Mouse (Mus musculus): ENCODE results near the gene Col11a1. TPM values are rescaled to one million over a fixed set of nuclear protein-coding genes. Genes with fewer than 3 reads are reported as not detected.

The Col11a1 gene
- polyA plus RNA-seq, 1 experiment = 0.01 TPM

DNA sequence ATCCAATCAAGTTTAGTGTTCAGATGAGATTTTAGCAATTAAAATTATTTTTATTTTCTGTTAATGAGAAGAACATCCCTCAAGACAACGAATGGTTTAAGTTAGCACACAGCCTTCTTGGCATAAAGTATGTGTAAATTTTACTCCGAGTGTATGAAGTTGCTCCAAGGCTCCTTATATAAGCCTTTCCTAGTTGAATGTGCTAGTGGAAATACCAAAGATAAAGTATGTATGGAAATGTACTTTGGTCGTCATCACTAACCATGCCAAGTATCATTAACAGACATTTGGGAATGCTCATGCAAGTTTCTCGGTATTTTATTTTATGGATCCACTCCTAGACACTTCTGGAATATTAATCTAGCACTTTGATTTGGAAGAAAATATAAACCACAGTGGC, 34.8 kb downstream of the Col11a1 start:
- no peak overlapping the region for H3K4me3 ChIP-seq (ENCODE audit: low read depth, low read length)
- H3K27ac ChIP-seq (ENCODE audit: insufficient read depth, low read depth, low read length) = no peak overlapping the region
- no peaks in the 10 kb centered on the region for H3K27me3 ChIP-seq (ENCODE audit: control insufficient read depth, insufficient read depth, low read length)
- no peaks in the 10 kb centered on the region for H3K36me3 ChIP-seq (ENCODE audit: control insufficient read depth, insufficient read depth, low read length)
- 71% methylated on average over 4 of the region's 4 CpGs for WGBS
- no peaks in the 10 kb centered on the region for H3K4me1 ChIP-seq (ENCODE audit: control insufficient read depth, insufficient read depth, insufficient read length, low read length)
- no peak for TF ChIP-seq CTCF (IDR thresholded peaks at IDR 0.05; ENCODE audit: extremely low read depth, insufficient read length, insufficient replicate concordance, low read depth, low read length)
- TF ChIP-seq POLR2A (IDR thresholded peaks at IDR 0.05; ENCODE audit: low read depth, low read length) = no peak

GRCm38 (mm10) chr3:114065587-114065986, 35.2 kb downstream of the Col11a1 start:
- no peak for TF ChIP-seq CTCF (IDR thresholded peaks at IDR 0.05; ENCODE audit: extremely low read depth, insufficient read length, insufficient replicate concordance, low read depth, low read length)
- no peak for TF ChIP-seq POLR2A (IDR thresholded peaks at IDR 0.05; ENCODE audit: low read depth, low read length)
- H3K4me3 ChIP-seq (ENCODE audit: low read depth, low read length) = no peak overlapping the region
- no peaks in the 10 kb centered on the region for H3K36me3 ChIP-seq (ENCODE audit: control insufficient read depth, insufficient read depth, low read length)
- 59% methylated on average over 4 of the region's 4 CpGs for WGBS
- no peaks in the 10 kb centered on the region for H3K4me1 ChIP-seq (ENCODE audit: control insufficient read depth, insufficient read depth, insufficient read length, low read length)
- no peak overlapping the region for H3K27ac ChIP-seq (ENCODE audit: insufficient read depth, low read depth, low read length)
- no peaks in the 10 kb centered on the region for H3K27me3 ChIP-seq (ENCODE audit: control insufficient read depth, insufficient read depth, low read length)

DNA sequence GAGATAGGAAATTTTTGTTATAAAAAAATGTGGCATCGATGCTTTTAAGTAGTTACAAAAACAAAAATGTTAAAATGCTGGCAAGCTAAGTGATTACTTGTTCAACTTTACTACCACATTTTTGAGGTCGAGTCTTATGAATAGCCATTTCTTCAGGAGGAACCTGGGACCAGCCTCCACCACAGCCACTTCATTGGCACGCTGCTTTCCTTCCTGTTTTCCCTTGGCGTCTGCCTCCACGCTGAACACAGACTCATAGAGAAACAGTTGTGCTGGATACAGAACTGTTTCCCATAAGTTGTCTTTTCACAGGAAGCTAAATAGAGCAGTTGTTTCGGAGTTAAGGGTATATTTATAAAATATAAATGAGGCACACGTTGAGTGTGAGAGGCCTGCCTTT, 69.0 kb downstream of the Col11a1 start:
- WGBS = 73% methylated on average over 7 of the region's 7 CpGs
- Histone ChIP-seq H3K27me3 (ENCODE audit: control insufficient read depth, insufficient read depth, low read length) (no peaks in the 10 kb centered on the region), H3K4me3 (ENCODE audit: low read depth, low read length) (no peak overlapping the region), H3K36me3 (ENCODE audit: control insufficient read depth, insufficient read depth, low read length) (no peaks in the 10 kb centered on the region), H3K27ac (ENCODE audit: insufficient read depth, low read depth, low read length) (no peak overlapping the region), H3K4me1 (ENCODE audit: control insufficient read depth, insufficient read depth, insufficient read length, low read length) (no peaks in the 10 kb centered on the region)
- TF ChIP-seq CTCF (IDR thresholded peaks at IDR 0.05; ENCODE audit: extremely low read depth, insufficient read length, insufficient replicate concordance, low read depth, low read length) (no peak), POLR2A (IDR thresholded peaks at IDR 0.05; ENCODE audit: low read depth, low read length) (no peak)

- TF ChIP-seq CTCF (IDR thresholded peaks at IDR 0.05; ENCODE audit: extremely low read depth, insufficient read length, insufficient replicate concordance, low read depth, low read length) = no peak
- no peaks in the 10 kb centered on the region for H3K4me1 ChIP-seq (ENCODE audit: control insufficient read depth, insufficient read depth, insufficient read length, low read length)
- 26% methylated on average over 7 of the region's 7 CpGs for WGBS
- H3K36me3 ChIP-seq (ENCODE audit: control insufficient read depth, insufficient read depth, low read length) = no peaks in the 10 kb centered on the region
- no peak overlapping the region for H3K4me3 ChIP-seq (ENCODE audit: low read depth, low read length)
- no peak overlapping the region for H3K27ac ChIP-seq (ENCODE audit: insufficient read depth, low read depth, low read length)
- H3K27me3 ChIP-seq (ENCODE audit: control insufficient read depth, insufficient read depth, low read length) = no peaks in the 10 kb centered on the region
Observed at GRCm38 (mm10) chr3:114107099-114107498, 76.8 kb downstream of the Col11a1 start.

- Histone ChIP-seq H3K27ac (ENCODE audit: insufficient read depth, low read depth, low read length) (no peak overlapping the region), H3K36me3 (ENCODE audit: control insufficient read depth, insufficient read depth, low read length) (no peaks in the 10 kb centered on the region), H3K27me3 (ENCODE audit: control insufficient read depth, insufficient read depth, low read length) (no peaks in the 10 kb centered on the region), H3K4me1 (ENCODE audit: control insufficient read depth, insufficient read depth, insufficient read length, low read length) (no peaks in the 10 kb centered on the region), H3K4me3 (ENCODE audit: low read depth, low read length) (no peak overlapping the region)
- 24% methylated on average over 3 of the region's 3 CpGs for WGBS
- no peak for TF ChIP-seq POLR2A (IDR thresholded peaks at IDR 0.05; ENCODE audit: low read depth, low read length)
- TF ChIP-seq CTCF (IDR thresholded peaks at IDR 0.05; ENCODE audit: extremely low read depth, insufficient read length, insufficient replicate concordance, low read depth, low read length) = no peak
Observed at GRCm38 (mm10) chr3:114147140-114147539, 116.8 kb downstream of the Col11a1 start.

DNA sequence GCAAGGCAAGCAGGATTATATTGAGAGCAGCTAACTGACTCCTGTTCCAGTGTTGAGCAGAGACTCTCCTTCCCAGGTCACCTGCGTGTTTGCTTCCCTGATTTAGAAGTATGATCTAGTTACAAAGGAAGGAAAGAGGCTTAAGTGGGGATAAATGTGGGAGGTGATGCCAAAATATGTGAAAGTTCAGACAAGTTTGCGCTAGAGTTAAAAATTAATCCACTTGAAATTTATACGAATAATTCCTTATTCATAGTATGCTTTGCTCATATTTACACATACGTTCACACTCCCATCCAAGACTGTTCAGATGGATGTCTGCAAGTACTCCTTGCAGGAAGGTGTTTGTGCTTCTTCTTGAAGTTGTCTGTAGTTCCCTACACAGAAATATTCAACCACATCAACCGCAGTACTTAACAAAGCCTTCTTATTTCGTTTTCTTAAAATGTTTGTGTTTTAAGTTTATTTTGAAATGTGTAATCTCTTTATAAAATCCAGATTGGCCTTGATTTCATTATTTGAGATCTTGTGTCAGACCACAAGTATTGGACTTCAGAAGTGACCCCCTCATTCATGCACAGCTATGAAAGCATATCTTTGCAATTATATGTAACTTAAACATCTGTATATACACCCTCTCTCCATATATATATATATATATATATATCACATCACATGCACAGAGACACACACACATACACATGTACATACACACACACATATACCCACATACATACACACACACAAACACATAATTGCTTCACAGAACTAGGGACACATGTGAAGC, 167.8 kb downstream of the Col11a1 start:
- no peak overlapping the region for H3K27ac ChIP-seq (ENCODE audit: insufficient read depth, low read depth, low read length)
- H3K4me3 ChIP-seq (ENCODE audit: low read depth, low read length) = no peak overlapping the region
- no peaks in the 10 kb centered on the region for H3K27me3 ChIP-seq (ENCODE audit: control insufficient read depth, insufficient read depth, low read length)
- no peaks in the 10 kb centered on the region for H3K36me3 ChIP-seq (ENCODE audit: control insufficient read depth, insufficient read depth, low read length)
- no peaks in the 10 kb centered on the region for H3K4me1 ChIP-seq (ENCODE audit: control insufficient read depth, insufficient read depth, insufficient read length, low read length)
- 65% methylated on average over 6 of the region's 6 CpGs for WGBS
- TF ChIP-seq CTCF (IDR thresholded peaks at IDR 0.05; ENCODE audit: extremely low read depth, insufficient read length, insufficient replicate concordance, low read depth, low read length) (no peak), POLR2A (IDR thresholded peaks at IDR 0.05; ENCODE audit: low read depth, low read length) (no peak)

DNA sequence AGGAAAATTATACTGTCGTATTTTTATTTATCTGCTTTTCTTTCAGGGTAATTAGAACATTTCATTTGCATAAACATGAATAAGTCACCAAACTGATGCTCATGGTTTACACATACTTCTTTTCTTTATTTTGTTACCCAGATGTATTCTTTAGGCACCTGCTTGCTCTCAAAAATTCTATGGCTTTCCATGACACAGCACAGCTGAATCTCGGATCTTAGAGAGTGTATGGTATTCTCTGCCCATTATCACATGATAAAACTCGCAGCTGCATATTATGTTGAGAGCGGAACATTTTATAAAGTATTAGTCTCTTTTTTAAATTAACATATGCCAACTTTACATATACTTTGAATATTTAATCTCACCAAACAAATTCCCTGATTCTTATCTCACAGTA, 181.9 kb downstream of the Col11a1 start:
- WGBS = 80% methylated on average over 4 of the region's 4 CpGs
- Histone ChIP-seq H3K4me1 (ENCODE audit: control insufficient read depth, insufficient read depth, insufficient read length, low read length) (no peaks in the 10 kb centered on the region), H3K27ac (ENCODE audit: insufficient read depth, low read depth, low read length) (no peak overlapping the region), H3K4me3 (ENCODE audit: low read depth, low read length) (no peak overlapping the region), H3K36me3 (ENCODE audit: control insufficient read depth, insufficient read depth, low read length) (no peaks in the 10 kb centered on the region), H3K27me3 (ENCODE audit: control insufficient read depth, insufficient read depth, low read length) (no peaks in the 10 kb centered on the region)
- no peak for TF ChIP-seq CTCF (IDR thresholded peaks at IDR 0.05; ENCODE audit: extremely low read depth, insufficient read length, insufficient replicate concordance, low read depth, low read length)
- no peak for TF ChIP-seq POLR2A (IDR thresholded peaks at IDR 0.05; ENCODE audit: low read depth, low read length)
